Mouse (Mus musculus) left cerebral cortex, adult 11 months (tissue): ENCODE data around the gene E2f2.

Source experiments
- DNase-seq: peaks from one replicate; pipeline ENCODE4 v3.0.0; 2022; ENCODE audit warnings: low spot score

E2f2 gene

DNA sequence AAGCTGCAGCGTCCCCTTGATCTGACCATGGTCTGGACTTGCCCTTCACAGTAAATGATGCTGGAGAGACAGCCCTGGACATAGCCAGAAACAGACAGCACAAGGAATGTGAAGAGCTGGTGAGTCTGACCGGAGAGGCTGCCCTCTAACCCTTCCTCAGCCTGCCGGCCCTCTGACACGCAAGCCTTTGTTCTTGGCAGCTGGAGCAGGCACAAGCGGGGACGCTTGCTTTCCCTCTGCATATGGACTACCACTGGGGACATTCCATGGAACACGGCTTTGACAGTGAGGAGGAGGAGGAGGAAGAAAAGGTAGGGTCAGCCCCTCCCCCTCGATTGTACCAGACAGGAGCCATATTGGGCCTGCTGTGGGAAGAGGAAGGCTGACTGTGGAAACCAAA lies 68.8 kb downstream of the E2f2 start:
- DNase-seq, result no peak

DNA sequence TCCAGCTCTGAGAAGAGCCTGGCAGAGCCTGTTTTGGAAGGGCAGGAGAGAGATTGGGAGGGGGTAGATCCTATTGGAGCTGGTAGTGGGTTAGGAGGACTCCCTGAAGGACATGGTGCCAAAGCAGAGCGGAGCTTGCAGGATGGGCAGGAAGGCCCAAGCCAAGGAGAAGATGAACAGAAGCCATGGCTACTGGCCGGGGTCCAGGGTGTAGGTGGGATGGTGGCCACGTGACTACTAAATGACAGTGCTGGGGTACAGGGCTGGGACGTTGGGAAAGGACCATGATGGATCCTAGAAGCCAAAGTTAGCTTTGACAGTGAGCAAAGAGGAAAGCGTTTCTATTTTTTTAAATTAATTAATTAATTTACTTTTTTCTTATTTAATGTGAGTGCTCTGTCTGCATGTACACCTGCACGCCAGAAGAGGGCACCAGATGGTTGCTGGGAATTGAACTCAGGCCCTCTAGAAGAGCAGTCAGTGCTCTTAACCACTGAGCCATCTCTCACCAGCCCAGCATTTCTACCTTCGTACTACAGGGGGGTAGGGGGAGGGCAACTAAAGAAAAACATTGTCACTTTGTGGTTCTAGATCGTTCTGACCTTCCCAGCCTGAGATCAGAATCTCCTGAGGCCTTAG lies 70.0 kb downstream of the E2f2 start:
- no peak for DNase-seq

DNA sequence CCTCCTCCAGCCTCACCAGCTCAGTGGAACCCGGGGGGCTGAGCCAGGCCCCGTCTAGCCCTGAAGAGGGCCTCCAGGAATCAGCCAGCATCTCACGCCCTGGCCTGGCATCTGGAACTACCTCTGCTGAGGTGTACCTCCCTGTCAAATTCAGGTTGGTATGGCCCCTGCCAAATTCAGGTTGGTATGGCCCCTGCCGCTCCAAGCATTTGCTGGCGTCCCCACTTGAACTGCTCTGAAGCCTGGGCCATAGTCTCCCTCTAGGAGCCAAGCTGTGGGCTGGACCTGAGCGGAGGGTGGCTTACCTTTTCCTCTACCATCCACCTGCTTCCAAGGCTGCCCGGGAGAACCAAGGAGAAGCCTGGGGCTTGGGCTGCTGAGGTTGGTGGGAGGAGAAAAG lies 70.5 kb downstream of the E2f2 start:
- DNase-seq, result no peak

DNA sequence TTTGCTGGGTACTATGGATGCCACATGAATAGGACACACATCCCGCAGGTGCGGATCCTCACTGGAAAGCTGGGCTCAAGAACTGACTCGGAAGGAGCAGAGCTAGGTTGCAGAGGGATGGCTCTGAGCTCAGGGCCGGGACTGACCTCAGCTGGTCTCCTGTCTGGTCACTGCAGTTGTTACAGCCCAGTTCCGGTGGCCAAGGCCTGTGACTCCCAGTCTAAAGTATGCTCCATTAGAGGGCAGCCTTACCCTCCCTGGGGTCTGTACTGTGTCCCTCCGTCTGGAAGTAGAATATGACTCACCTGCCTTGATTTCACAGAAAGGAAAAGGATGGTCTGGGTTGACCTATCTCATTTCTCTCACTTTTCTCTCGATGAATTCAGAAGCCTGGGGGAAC lies 72.0 kb downstream of the E2f2 start:
- DNase-seq, result no peak
